Mouse (Mus musculus): ENCODE data around the gene Rab27a.

The Rab27a gene

DNA sequence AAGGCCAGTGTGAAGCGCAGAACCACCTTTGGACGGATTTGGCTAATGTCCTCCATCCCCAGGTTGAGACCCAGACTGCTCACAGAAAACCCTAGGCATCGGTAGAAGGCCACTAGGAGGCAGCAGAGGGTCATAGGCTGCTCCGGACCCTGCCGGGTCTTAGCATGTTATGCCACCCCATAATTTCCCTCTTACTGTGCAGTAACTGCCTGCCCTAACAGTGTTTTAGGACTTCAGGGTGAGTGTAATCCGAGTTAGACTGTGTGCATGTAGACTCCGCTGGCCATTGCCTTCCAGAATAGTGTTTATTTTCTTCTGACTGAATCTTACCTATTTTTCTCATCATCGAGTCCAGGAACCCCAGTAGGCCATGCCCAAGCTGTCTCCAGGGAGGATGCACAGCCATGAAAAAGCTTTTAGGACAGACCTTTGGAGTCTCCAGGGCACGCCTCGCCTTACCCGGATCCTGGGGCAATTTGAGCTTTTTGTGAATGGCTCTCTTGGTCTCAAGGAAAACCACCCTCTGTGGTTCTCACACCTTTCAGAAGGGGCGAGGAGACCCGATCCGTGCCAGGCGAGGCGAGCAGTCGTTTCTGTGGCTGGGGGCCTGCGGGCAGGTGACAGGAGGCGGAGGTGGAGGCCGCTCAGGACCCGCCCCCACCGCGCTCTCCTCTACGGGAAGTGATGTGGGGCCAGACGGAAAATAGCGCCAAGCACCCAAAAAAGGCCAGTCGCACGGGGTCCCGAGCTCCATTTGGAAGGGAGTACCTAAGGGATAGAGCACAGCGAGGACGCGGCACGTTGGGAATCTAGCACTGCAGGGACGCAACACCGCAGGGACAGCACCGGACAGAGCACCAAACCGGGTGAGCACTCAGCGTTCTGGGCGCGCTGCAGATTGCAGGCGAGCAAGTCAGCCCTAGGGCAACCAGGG, at the start of gene Rab27a:
TSS of gene Rab27a (plus strand) at position 709 of the 934 bp plus-strand sequence.
- peak; percentile 55 to 74 for DNase-seq (ENCODE audit: low read depth in 1 of 2, low spot score in 2 of 2)

GRCm38 (mm10) chr9:72996167-72996566, 48.5 kb upstream of the Rab27a start:
- no peak for DNase-seq (ENCODE audit: low read depth in 1 of 2, low spot score in 2 of 2)

- no peak for DNase-seq (ENCODE audit: low read depth in 1 of 2, low spot score in 2 of 2)
Observed at GRCm38 (mm10) chr9:72996806-72997205, 47.8 kb upstream of the Rab27a start.

GRCm38 (mm10) chr9:73000487-73000886, 44.2 kb upstream of the Rab27a start:
- no peak for DNase-seq (ENCODE audit: low read depth in 1 of 2, low spot score in 2 of 2)

GRCm38 (mm10) chr9:73001314-73002011, 43.2 kb upstream of the Rab27a start:
- peak in 1 of 2 experiments; percentile 8 for DNase-seq (ENCODE audit: low read depth in 1 of 2, low spot score in 2 of 2)

DNA sequence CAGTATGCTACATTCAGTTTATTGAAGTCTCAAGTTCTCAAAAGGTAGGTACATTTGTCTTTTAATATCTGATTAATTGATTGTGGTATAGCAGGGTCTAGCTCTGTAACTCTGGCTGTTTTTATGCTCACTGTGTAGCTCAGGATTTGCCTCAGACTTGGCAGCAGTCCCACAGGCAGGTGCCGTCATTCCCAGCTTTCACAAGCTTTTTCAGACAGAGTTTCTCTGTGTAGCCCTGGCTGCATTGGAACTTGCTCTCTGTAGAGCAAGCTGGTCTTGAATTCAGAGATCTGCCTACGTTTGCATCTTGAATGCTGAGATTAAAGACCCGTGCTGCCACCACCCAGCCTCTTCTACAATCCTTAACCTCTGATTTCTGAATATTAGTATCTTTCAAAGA, 42.5 kb upstream of the Rab27a start:
- DNase-seq (ENCODE audit: low read depth in 1 of 2, low spot score in 2 of 2), result no peak

- no peak for DNase-seq (ENCODE audit: low read depth in 1 of 2, low spot score in 2 of 2)
Observed at GRCm38 (mm10) chr9:73004076-73004475, 40.6 kb upstream of the Rab27a start.

DNA sequence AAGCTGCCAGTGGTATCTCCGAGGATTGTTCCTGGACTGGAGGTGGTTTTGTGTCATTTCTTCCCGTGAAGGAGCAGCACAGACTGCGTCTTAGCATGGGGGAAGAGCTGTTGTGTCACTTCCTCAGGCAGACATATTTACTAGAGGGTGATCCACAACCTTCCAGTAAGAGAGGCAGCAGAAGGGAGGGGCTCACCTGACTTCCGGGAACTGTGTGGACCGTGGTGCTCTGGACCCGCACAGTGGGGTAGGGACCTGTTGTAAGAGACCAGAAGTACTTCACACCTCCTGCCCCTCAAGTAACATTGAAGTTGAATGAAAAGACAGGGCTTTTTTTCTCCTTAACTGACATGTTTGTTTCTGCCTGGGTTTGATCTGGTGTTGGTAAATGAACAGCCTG, 39.5 kb upstream of the Rab27a start:
- no peak for DNase-seq (ENCODE audit: low read depth in 1 of 2, low spot score in 2 of 2)

GRCm38 (mm10) chr9:73006175-73006574, 38.5 kb upstream of the Rab27a start:
- DNase-seq (ENCODE audit: low read depth in 1 of 2, low spot score in 2 of 2), result no peak

DNA sequence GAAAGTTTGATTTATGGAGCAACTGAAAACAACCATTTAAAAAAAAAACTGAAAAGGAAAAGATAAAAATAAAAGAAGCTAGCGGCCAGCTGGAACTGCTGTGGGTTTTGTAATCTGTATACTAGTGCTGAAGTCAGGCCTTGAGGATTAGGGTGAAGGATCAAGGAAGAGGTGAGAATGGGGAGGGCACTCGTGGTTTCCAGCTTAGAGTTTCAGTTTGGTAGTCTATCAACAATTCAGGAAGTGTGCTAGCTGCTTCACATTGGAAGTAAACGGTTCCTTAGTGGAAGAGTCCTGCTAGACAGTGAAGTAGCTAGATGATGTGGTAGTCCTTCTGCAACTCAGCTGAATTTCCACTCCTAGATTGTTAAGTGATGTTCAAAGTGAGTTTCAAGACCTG, 36.3 kb upstream of the Rab27a start:
- no peak for DNase-seq (ENCODE audit: low read depth in 1 of 2, low spot score in 2 of 2)

GRCm38 (mm10) chr9:73012629-73013028, 32.0 kb upstream of the Rab27a start:
- DNase-seq (ENCODE audit: low read depth in 1 of 2, low spot score in 2 of 2), result no peak

DNA sequence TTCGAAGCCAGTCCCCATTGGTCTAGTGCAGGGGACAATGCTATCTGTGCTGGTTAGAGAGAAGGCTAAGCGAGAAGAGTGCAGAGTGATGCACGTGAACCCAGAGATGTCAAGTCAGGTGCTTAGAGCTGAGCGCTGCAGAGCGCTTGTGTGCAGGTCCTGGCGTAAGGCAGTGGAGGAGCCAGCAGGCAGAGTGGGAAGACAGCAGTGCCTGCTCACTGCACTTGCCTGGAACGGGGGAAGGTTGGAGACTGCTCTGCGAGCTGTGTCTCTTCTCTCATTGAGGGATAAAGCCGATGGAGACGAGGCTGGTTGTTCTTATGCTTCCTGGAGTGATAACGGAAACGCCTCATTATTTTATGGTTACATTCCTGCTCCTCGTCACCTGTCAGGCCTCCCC, 29.9 kb upstream of the Rab27a start:
- DNase-seq (ENCODE audit: low read depth in 1 of 2, low spot score in 2 of 2), result no peak

DNA sequence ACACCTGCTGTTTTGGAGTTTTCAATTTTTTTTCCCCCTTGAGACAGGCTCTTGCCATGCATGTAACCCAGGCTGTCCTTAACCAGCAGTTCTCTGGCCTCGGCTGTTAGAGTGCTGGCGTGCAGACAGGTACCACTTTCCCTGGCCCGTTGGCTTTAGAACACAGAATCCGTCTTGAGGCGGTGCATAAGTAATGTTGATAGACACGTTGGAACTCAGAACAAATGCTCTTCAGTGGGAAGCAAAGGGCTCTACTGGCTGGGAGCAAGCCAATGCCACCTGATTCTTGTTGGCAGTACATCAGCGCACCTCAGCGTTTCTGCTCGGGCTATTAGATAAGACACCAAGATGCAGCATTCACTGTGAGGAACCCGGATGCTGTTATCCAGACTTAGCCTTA, 24.8 kb upstream of the Rab27a start:
- no peak for DNase-seq (ENCODE audit: low read depth in 1 of 2, low spot score in 2 of 2)

- DNase-seq (ENCODE audit: low read depth in 1 of 2, low spot score in 2 of 2), result no peak
Observed at GRCm38 (mm10) chr9:73020566-73021097, 24.0 kb upstream of the Rab27a start.

DNA sequence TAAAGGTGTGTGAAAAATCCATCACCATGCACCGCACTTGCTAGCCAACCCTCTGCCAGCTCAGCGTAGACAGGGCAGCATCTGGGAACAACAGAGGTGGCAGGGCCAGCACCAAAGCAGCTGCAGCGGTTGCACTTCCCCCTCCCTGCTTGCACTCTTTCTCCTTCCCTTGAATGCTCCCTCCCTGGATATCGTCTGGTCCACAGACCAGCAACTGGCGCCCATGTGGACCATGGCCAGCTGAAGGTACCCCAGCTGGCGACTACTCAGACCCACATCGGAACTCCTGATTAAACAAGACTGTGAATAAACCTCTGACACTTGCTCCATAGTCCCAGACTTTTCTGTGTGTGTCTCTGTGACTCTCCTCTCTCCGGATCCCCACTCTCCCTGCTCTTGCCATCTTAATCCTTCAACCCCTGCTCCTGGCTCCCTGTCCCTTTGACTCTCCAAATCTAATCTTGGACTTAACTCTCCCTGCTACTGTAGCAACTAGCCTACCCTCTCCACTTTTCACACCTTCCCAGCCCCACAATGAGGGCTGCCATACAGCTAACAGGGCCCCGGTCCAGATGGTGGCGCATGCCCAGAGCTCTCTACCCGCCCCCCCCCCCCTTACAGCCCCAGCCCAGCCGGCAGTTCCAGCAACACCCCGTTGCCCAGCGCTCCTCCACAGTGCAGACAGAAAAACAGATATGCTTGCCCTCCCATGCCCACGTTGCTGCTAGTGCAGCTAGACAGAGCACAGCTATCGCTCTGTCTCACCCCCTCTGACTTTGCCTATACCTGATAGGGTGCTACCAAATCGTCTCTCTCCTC, 18.6 kb upstream of the Rab27a start:
- DNase-seq (ENCODE audit: low read depth in 1 of 2, low spot score in 2 of 2), result no peak

GRCm38 (mm10) chr9:73030443-73030842, 14.2 kb upstream of the Rab27a start:
- DNase-seq (ENCODE audit: low read depth in 1 of 2, low spot score in 2 of 2), result no peak

DNA sequence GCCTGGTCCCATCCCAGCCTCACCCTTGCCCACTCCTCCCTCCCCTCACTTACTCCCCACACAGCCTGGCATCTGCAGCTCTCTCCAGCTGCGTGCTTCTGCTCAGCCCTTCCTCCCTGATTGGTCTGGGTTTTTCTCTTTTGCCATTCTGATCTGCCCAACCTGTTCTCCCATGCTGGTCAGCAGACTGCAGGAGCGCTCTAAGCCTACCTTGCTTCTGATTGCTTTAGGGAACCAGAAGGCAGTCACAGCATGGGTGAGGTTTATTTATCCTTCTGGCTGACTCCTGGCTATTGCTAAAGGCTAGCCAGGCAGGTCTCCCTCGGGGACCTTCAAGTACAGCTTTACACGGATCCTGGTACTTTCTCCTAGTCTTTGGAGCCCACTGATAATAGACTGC, 13.2 kb upstream of the Rab27a start:
- DNase-seq (ENCODE audit: low read depth in 1 of 2, low spot score in 2 of 2), result no peak

DNA sequence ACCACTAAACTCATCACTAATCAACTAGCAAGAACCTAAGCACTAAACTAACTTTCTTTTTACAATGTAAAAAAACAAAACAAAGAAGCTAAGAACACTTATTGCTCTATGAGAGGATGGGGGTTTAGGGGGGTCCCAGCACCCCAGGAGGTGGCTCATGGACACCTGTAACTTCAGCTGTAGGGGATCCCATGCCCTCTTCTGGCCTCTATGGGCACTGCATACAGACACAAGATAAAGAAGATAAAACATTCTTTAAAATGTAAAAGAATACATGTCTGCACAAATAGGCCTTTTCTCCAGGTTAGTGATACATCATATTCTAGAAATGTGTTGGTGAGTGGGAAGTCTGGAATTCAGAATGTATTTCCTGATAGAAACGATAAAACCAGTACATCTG, 11.2 kb upstream of the Rab27a start:
- DNase-seq (ENCODE audit: low read depth in 1 of 2, low spot score in 2 of 2), result no peak

GRCm38 (mm10) chr9:73039222-73039945, 5.3 kb upstream of the Rab27a start:
- peak; percentile 48 to 62 for DNase-seq (ENCODE audit: low read depth in 1 of 2, low spot score in 2 of 2)

GRCm38 (mm10) chr9:73040080-73040479, 4.6 kb upstream of the Rab27a start, which contains the start of gene Pigb:
Gene Pigb, minus strand, starts transcription at chr9:73040378.
- DNase-seq (ENCODE audit: low read depth in 1 of 2, low spot score in 2 of 2), result no peak

Measured in monocyte, adult 2 months (primary cell).